Mouse (Mus musculus) intestine, embryonic 16.5 days (tissue): ENCODE measurements around the gene Arhgap22. TPM values are rescaled to one million over a fixed set of nuclear protein-coding genes. Genes with fewer than 3 reads are reported as not detected.

Experiments used
- ATAC-seq: fragments of 200-750 bp; cut with Nextera tagmentation; 2 replicates; pipeline ENCODE4 v1.8.0; 2017; ENCODE audit warnings: moderate TSS enrichment, moderate library complexity
- H3K27ac ChIP-seq: fragments of 300-500 bp; sonication (generic); 2 replicates; pipeline ENCODE4 v1.5.1; 2014; ENCODE audit warnings: mild to moderate bottlenecking, low read length
- H3K27me3 ChIP-seq: fragments of 300-500 bp; sonication (generic); replicated peaks from 2 replicates; pipeline ENCODE4 v1.6.1; 2014; ENCODE audit warnings: low read length, control low read depth, mixed read lengths; ENCODE audit not compliant: control insufficient read depth, insufficient read depth
- H3K36me3 ChIP-seq: fragments of 300-500 bp; sonication (generic); 2 replicates; pipeline ENCODE4 v1.6.1; 2014; ENCODE audit warnings: low read length, control low read depth; ENCODE audit not compliant: control insufficient read depth, insufficient read depth
- H3K4me1 ChIP-seq: fragments of 300-500 bp; sonication (generic); 2 replicates; pipeline ENCODE4 v1.6.1; 2014; ENCODE audit warnings: low read length, control low read depth, mixed read lengths; ENCODE audit not compliant: control insufficient read depth, insufficient read depth
- H3K4me2 ChIP-seq: fragments of 300-500 bp; sonication (generic); 2 replicates; pipeline ENCODE4 v1.6.1; 2014; ENCODE audit warnings: low read depth, low read length, control low read depth
- H3K4me3 ChIP-seq: fragments of 300-500 bp; sonication (generic); 2 replicates; pipeline ENCODE4 v1.5.1; 2014; ENCODE audit warnings: mild to moderate bottlenecking, low read length
- H3K9ac ChIP-seq: fragments of 300-500 bp; sonication (generic); 2 replicates; pipeline ENCODE4 v1.6.1; 2014; ENCODE audit warnings: low read depth, low read length
- H3K9me3 ChIP-seq: fragments of 300-500 bp; sonication (generic); 2 replicates; pipeline ENCODE4 v1.6.1; 2016; ENCODE audit warnings: low read length, control low read depth; ENCODE audit not compliant: control insufficient read depth
- WGBS: fragments of 180-500 bp; shearing (Covaris S2); extraction: QIAGEN DNeasy Blood & Tissue Kit; methylation state at CpG from one replicate; pipeline ENCODE4 v1.1.7; 2014; 5-methylcytosine and 5-hydroxymethylcytosine counted together
- polyA plus RNA-seq: library from polyadenylated mRNA; unstranded; fragments of >200 nt; fragmentation: Nextera tagmentation; extraction: Ambion mirVana; gene quantifications from 2 replicates; pipeline ENCODE4 v1.2.1, GENCODE M21; 2015

The Arhgap22 gene
- polyA plus RNA-seq, 1 experiment from 2014 or later: 3.6 TPM

GRCm38 (mm10) chr14:33313624-33314023 is 99.8 kb downstream of the Arhgap22 start:
- H3K27ac ChIP-seq: no peak overlapping the region
- no peaks in the 10 kb centered on the region for H3K9me3 ChIP-seq
- H3K4me1 ChIP-seq: no peaks in the 10 kb centered on the region
- no peak overlapping the region for H3K4me3 ChIP-seq
- no peaks in the 10 kb centered on the region for H3K27me3 ChIP-seq
- no peak overlapping the region for H3K4me2 ChIP-seq
- WGBS: under 1% methylated on average over 4 of the region's 4 CpGs
- no peak overlapping the region for H3K9ac ChIP-seq
- H3K36me3 ChIP-seq: no peaks in the 10 kb centered on the region
- peak; percentile 52 for ATAC-seq

GRCm38 (mm10) chr14:33314160-33314559 is 100.3 kb downstream of the Arhgap22 start:
- no peak overlapping the region for H3K4me2 ChIP-seq
- H3K27ac ChIP-seq: no peak overlapping the region
- no peaks in the 10 kb centered on the region for H3K4me1 ChIP-seq
- 53% methylated on average over 7 of the region's 7 CpGs for WGBS
- no peaks in the 10 kb centered on the region for H3K27me3 ChIP-seq
- H3K9me3 ChIP-seq: no peaks in the 10 kb centered on the region
- no peaks in the 10 kb centered on the region for H3K36me3 ChIP-seq
- H3K4me3 ChIP-seq: no peak overlapping the region
- ATAC-seq: no peak
- no peak overlapping the region for H3K9ac ChIP-seq

DNA sequence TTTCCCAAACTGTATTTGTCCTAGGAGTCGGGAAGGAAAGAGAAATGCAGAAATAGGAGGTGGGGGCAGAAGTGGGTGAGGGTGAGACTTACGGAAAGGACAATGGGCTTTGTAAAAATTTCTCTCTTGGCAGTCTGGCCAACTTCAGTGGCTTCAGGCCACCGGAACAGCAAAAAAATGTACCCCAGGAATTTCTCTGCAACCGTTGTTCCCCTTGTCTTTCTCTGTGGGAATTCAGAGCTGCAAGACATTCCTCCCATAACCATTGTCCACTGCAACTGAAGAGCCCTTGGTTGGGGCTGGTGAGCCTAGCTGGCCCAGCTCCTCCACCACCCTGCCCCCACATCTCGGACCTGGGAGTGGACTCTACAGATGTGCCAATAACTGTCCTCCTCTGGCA is 101.3 kb downstream of the Arhgap22 start:
- Histone ChIP-seq H3K27me3 (no peaks in the 10 kb centered on the region), H3K9me3 (no peaks in the 10 kb centered on the region), H3K27ac (no peak overlapping the region), H3K36me3 (no peaks in the 10 kb centered on the region), H3K4me1 (peaks cover 3% of the 10 kb centered on the region), H3K4me2 (no peak overlapping the region), H3K4me3 (no peak overlapping the region), H3K9ac (no peak overlapping the region)
- no peak for ATAC-seq
- WGBS: 67% methylated on average over 5 of the region's 5 CpGs

- no peaks in the 10 kb centered on the region for H3K36me3 ChIP-seq
- no peak overlapping the region for H3K4me3 ChIP-seq
- peaks cover 9% of the 10 kb centered on the region for H3K4me1 ChIP-seq
- no peak overlapping the region for H3K4me2 ChIP-seq
- H3K9me3 ChIP-seq: no peaks in the 10 kb centered on the region
- WGBS: 53% methylated on average over 4 of the region's 4 CpGs
- H3K27ac ChIP-seq: no peak overlapping the region
- ATAC-seq: no peak
- no peak overlapping the region for H3K9ac ChIP-seq
- no peaks in the 10 kb centered on the region for H3K27me3 ChIP-seq
Measured at GRCm38 (mm10) chr14:33315771-33316170, 101.9 kb downstream of the Arhgap22 start.

DNA sequence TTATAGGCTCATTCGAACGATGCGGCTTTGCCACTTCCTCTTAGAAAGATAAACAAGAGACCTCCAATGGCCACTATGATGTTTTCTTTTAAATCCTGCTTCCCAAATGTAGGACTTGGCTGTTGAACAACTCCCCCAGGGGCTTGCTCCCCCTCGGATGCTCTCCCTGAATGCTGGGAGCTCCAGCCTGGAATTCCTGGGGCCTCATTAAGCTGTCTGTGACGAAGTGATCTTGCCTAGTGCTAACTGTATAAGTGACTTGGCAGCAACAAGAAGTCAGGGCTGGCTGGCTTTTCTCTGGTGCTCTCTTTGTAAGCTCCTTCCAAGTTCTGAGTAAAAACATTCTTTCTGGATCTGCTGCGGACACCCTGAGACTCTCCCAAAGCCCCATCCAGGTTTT is 104.1 kb downstream of the Arhgap22 start:
- 0 out of 2 replicates have a peak overlapping the region, but pooled peaks have one; percentile 35 for H3K27ac ChIP-seq
- WGBS: 38% methylated on average over 6 of the region's 6 CpGs

DNA sequence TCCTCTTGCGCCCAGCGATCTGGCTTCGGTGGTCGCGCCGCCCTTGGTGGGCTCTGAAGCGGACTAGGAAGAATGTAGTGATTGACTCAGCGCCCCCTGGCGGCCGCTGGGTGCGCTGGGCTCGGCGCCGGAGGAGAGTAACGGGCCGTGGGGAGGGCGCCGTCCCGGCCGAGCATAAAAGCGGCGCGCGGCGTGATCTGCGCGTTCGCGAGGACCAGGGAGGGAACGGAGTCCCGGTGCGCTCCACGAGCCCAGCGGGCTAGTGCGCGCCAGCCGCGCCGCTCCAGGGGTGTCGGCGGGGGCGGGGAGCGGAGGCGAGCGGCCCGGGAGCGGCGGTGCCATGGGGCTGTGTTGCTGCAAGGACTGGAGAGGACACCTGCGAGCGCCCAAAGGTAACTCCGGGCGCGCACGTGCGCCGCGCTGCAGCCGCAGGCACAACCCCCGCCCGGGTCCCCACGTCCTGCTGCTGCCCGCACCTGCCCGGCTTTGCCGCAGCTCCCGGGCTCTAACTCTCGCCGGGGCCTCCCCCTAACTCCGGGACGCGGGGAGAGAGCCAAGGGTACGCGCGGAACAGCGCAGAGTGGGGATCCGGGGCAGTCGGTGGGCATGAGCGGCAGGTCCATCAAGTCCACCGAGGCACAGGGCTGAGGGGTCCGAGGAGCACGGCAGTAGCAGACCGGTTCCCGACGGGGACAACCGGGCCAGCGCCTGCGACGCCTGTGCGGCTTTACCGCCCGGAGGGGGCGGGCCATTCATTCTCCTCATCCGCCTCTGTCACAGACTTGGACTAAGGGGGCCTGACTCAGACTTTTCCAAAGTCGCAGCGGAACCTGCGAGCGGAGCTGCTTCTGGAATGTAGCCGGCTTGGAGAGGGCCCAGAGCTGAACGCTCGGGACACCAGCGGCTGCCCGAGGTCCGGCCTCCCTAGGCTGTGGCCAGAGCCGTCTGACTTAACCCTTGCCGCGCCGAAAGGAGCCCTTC is 106.0 kb downstream of the Arhgap22 start:
- no peaks in the 10 kb centered on the region for H3K36me3 ChIP-seq
- peak overlapping the region; percentile 65 for H3K9ac ChIP-seq
- peak overlapping the region; percentile 67 for H3K4me3 ChIP-seq
- H3K27ac ChIP-seq: no peak overlapping the region
- WGBS: under 1% methylated on average over 98 of the region's 106 CpGs
- no peaks in the 10 kb centered on the region for H3K9me3 ChIP-seq
- H3K4me1 ChIP-seq: peaks cover 15% of the 10 kb centered on the region
- H3K4me2 ChIP-seq: peak overlapping the region; percentile 99
- peak; percentile 69 for ATAC-seq
- no peaks in the 10 kb centered on the region for H3K27me3 ChIP-seq

More for the DNA sequence above, 104.1 kb downstream of the Arhgap22 start:
- Histone ChIP-seq H3K4me2 (no peak overlapping the region), H3K4me3 (no peak overlapping the region), H3K4me1 (peaks cover 15% of the 10 kb centered on the region), H3K27me3 (no peaks in the 10 kb centered on the region), H3K36me3 (no peaks in the 10 kb centered on the region), H3K9me3 (no peaks in the 10 kb centered on the region), H3K9ac (no peak overlapping the region)
- no peak for ATAC-seq

- Histone ChIP-seq H3K27me3 (no peaks in the 10 kb centered on the region), H3K27ac (no peak overlapping the region), H3K4me3 (peak overlapping the region; percentile 67), H3K4me2 (peak overlapping the region; percentile 99), H3K36me3 (no peaks in the 10 kb centered on the region), H3K9ac (peak overlapping the region; percentile 65; the same call in 1 of the 2 replicates), H3K4me1 (peaks cover 15% of the 10 kb centered on the region), H3K9me3 (no peaks in the 10 kb centered on the region)
- 7% methylated on average over 7 of the region's 7 CpGs for WGBS
- ATAC-seq: no peak
Measured at GRCm38 (mm10) chr14:33320856-33321255, 107.0 kb downstream of the Arhgap22 start.

DNA sequence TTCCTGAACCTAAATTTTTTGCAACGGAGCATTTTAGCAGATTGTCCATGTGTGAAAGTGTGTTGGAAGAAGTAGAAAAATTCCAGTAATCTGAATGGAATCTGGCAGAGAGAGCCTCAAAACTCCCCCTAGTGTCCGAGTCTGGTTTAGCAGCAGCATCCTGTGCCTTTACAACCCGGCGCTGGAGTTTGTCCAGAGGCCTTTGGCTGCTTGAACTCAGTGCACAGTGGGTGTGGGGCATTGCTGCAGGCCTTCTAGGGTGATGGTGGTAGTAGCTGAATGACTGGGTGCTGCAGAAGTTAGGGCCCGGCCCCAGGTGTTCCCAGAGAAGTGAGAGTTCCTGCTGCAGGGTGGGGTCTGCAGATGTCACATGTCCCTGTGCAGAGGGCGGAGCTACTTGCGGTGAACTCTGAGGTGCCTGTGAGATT is 108.8 kb downstream of the Arhgap22 start:
- peaks cover 15% of the 10 kb centered on the region for H3K4me1 ChIP-seq
- no peak overlapping the region for H3K4me3 ChIP-seq
- no peak overlapping the region for H3K4me2 ChIP-seq
- WGBS: 26% methylated on average over 7 of the region's 7 CpGs
- H3K9ac ChIP-seq: no peak overlapping the region
- no peaks in the 10 kb centered on the region for H3K36me3 ChIP-seq
- H3K27me3 ChIP-seq: no peaks in the 10 kb centered on the region
- no peak overlapping the region for H3K27ac ChIP-seq
- no peaks in the 10 kb centered on the region for H3K9me3 ChIP-seq
- no peak for ATAC-seq

- no peak for ATAC-seq
- no peaks in the 10 kb centered on the region for H3K27me3 ChIP-seq
- H3K9ac ChIP-seq: no peak overlapping the region
- H3K36me3 ChIP-seq: no peaks in the 10 kb centered on the region
- 65% methylated on average over 6 of the region's 6 CpGs for WGBS
- peaks cover 15% of the 10 kb centered on the region for H3K4me1 ChIP-seq
- no peak overlapping the region for H3K27ac ChIP-seq
- no peaks in the 10 kb centered on the region for H3K9me3 ChIP-seq
- no peak overlapping the region for H3K4me2 ChIP-seq
- H3K4me3 ChIP-seq: no peak overlapping the region
Measured at GRCm38 (mm10) chr14:33324556-33324955, 110.7 kb downstream of the Arhgap22 start.
